Mouse (Mus musculus) testis, adult 2 months (tissue): ENCODE results near the gene Bmp4. TPM values are rescaled to one million over a fixed set of nuclear protein-coding genes. Genes with fewer than 3 reads are reported as not detected.

Experiments used
- H3K27ac ChIP-seq: fragments of 200-500 bp; 2 replicates; pipeline ENCODE4 v1.5.1; 2012; ENCODE audit warnings: low read depth, low read length; ENCODE audit not compliant: control insufficient read depth, insufficient read depth
- H3K27me3 ChIP-seq: fragments of 200-500 bp; 2 replicates; pipeline ENCODE4 v1.6.1; 2012; ENCODE audit warnings: mild to moderate bottlenecking, low read length, moderate library complexity; ENCODE audit not compliant: control insufficient read depth, insufficient read depth
- H3K36me3 ChIP-seq: fragments of 200-500 bp; 2 replicates; pipeline ENCODE4 v1.6.1; 2012; ENCODE audit warnings: mild to moderate bottlenecking, low read length; ENCODE audit not compliant: control insufficient read depth, insufficient read depth
- H3K4me1 ChIP-seq: fragments of 200-500 bp; 2 replicates; pipeline ENCODE4 v1.6.1; 2012; ENCODE audit warnings: low read length; ENCODE audit not compliant: control insufficient read depth, insufficient read depth
- H3K4me3 ChIP-seq: fragments of 200-500 bp; 2 replicates; pipeline ENCODE4 v1.5.1; 2012; ENCODE audit warnings: low read depth, mild to moderate bottlenecking, low read length, moderate library complexity, mixed read lengths; ENCODE audit not compliant: control insufficient read depth
- CTCF ChIP-seq: fragments of 200-500 bp; IDR thresholded peaks from 2 replicates; pipeline ENCODE4 v1.5.1; 2012; ENCODE audit warnings: low read depth, mild to moderate bottlenecking, inconsistent platforms, low read length, moderate library complexity; ENCODE audit not compliant: control insufficient read depth, insufficient read depth, insufficient replicate concordance
- POLR2A ChIP-seq: fragments of 200-500 bp; IDR thresholded peaks from 2 replicates; pipeline ENCODE4 v1.6.1; 2012; ENCODE audit warnings: low read depth, mild to moderate bottlenecking, inconsistent platforms, low read length, moderate library complexity; ENCODE audit not compliant: control insufficient read depth
- polyA plus RNA-seq: library from polyadenylated mRNA; depleted of rRNA; stranded (reverse); fragments of >200 nt; gene quantifications from 2 replicates; pipeline ENCODE4 v1.2.3, GENCODE M21; 2012; rRNA removed

The Bmp4 gene
- polyA plus RNA-seq, 1 experiment = 5.0 TPM

GRCm38 (mm10) chr14:46363209-46363608 is 27.3 kb downstream of the Bmp4 start:
- H3K27me3 ChIP-seq = no peaks in the 10 kb centered on the region
- no peaks in the 10 kb centered on the region for H3K36me3 ChIP-seq
- no peak overlapping the region for H3K27ac ChIP-seq
- peak overlapping the region; percentile 56 for H3K4me3 ChIP-seq
- TF ChIP-seq POLR2A (no peak), CTCF (no peak)
- peaks cover 4% of the 10 kb centered on the region for H3K4me1 ChIP-seq

- Histone ChIP-seq H3K27ac (no peak overlapping the region), H3K4me3 (no peak overlapping the region), H3K4me1 (no peaks in the 10 kb centered on the region; the same call in 1 of the 2 replicates), H3K36me3 (no peaks in the 10 kb centered on the region), H3K27me3 (no peaks in the 10 kb centered on the region)
- TF ChIP-seq POLR2A = no peak
- no peak for TF ChIP-seq CTCF
Measured at GRCm38 (mm10) chr14:46357696-46358095, 32.8 kb downstream of the Bmp4 start.

DNA sequence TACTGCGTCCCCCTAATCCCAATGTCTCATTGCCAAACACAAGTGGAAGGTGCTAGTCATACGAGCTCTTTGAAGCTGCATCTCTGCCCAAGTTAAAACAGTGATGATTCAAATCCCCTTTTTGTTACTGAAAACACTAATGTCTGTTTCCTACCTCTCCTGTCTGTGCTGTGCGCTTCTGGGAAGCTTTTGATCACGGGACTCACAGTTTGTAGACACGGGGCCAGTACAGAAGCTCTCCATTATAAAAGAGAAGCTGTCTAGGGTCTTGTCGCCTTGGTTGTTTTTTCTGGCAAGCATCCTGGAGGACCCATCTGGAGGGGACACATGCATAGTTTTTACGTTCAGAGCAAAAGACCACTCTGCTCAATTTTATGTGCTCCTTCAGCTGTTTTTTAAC is 33.2 kb downstream of the Bmp4 start:
- H3K4me3 ChIP-seq = peak overlapping the region; percentile 55
- TF ChIP-seq CTCF = no peak
- TF ChIP-seq POLR2A = no peak
- no peaks in the 10 kb centered on the region; the same call in 1 of the 2 replicates for H3K4me1 ChIP-seq
- no peaks in the 10 kb centered on the region for H3K36me3 ChIP-seq
- H3K27ac ChIP-seq = no peak overlapping the region
- no peaks in the 10 kb centered on the region for H3K27me3 ChIP-seq

DNA sequence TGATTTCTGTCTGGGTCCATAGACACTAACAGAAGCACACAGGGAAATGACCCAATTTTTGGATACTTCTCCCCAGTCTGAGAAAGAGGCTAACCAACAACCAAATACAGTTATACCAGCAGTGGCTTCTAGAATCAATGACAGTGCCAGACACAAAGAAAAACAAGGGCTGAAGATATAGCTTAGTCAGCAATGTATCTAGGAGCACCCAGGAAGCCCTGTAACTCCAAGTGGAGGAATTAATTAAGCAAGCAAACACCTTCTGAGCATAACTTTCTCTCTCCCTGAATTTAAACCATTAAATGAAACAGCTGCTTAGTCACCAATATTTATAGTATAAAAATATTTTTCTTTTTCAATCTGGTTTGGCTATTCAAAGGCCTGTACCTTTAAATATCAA is 45.7 kb downstream of the Bmp4 start:
- Histone ChIP-seq H3K36me3 (no peaks in the 10 kb centered on the region), H3K27me3 (no peaks in the 10 kb centered on the region), H3K4me1 (no peaks in the 10 kb centered on the region), H3K27ac (no peak overlapping the region), H3K4me3 (no peak overlapping the region)
- no peak for TF ChIP-seq CTCF
- TF ChIP-seq POLR2A = no peak

DNA sequence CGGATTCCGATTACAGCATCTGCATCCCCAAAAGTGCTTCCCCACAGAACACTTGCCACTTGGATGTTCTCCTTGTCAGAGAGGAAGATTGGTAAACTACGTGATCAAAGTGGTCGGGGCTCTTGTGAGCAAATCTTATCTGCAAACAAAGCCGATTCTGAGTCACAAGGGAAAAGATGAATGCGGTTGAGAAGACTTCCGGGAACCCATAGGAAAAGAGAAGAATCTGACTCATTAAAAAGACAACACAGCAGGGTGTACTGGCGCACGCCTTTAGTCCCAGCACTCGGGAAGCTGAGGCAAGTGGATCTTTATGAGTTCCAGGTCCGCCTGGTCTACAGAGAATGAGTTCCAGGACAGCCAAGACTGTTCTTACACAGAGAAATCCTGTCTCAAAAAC is 51.7 kb downstream of the Bmp4 start:
- H3K36me3 ChIP-seq = no peaks in the 10 kb centered on the region
- no peak overlapping the region for H3K27ac ChIP-seq
- H3K4me3 ChIP-seq = no peak overlapping the region
- TF ChIP-seq POLR2A (no peak), CTCF (no peak)
- H3K27me3 ChIP-seq = no peaks in the 10 kb centered on the region
- H3K4me1 ChIP-seq = no peaks in the 10 kb centered on the region

Other genes with a start within 250 kb of the Bmp4 start
- gene Gm15217, start 11.3 kb downstream of the Bmp4 start, polyA plus RNA-seq = not detected in 2 replicates